Mouse (Mus musculus): ENCODE measurements at regions not wholly inside any gene's neighbourhood (a gene's known extent, or its start where the extent isn't known, plus 50 kb on each side); places are given as distances from the start of the nearest gene placed in this dataset.

GRCm38 (mm10) chr11:3594574-3594973 is 54.2 kb upstream of the Smtn start:
- TF ChIP-seq CTCF (conservative IDR thresholded peaks at IDR 0.05 in 1 of 2, IDR thresholded peaks at IDR 0.05 in 1 of 2; ENCODE audit: low read depth in 2 of 2, low read length in 2 of 2) (peak; percentile 26 to 60; a peak in 3 of 4 replicates), CHD2 (IDR thresholded peaks at IDR 0.05; ENCODE audit: low read length) (no peak), PAX5 (IDR thresholded peaks at IDR 0.05; ENCODE audit: low read length) (no peak), POLR2AphosphoS2 (IDR thresholded peaks at IDR 0.05; ENCODE audit: low read depth, low read length) (no peak), MAFK (IDR thresholded peaks at IDR 0.05; ENCODE audit: insufficient replicate concordance, low read length) (no peak), POLR2A (IDR thresholded peaks at IDR 0.05; ENCODE audit: low read depth, low read length) (no peak), RAD21 (IDR thresholded peaks at IDR 0.05; ENCODE audit: low read depth, low read length) (peak; percentile 46), TCF12 (IDR thresholded peaks at IDR 0.05; ENCODE audit: low read depth, low read length) (no peak), E2F4 (IDR thresholded peaks at IDR 0.05; ENCODE audit: insufficient replicate concordance, low read depth, low read length) (no peak), ZC3H11A (IDR thresholded peaks at IDR 0.05; ENCODE audit: low read depth, low read length) (no peak), MYC (IDR thresholded peaks at IDR 0.05; ENCODE audit: low read depth, low read length) (no peak), BHLHE40 (IDR thresholded peaks at IDR 0.05; ENCODE audit: low read depth, low read length) (no peak), GABPA (IDR thresholded peaks at IDR 0.05; ENCODE audit: insufficient replicate concordance, low read depth, low read length) (no peak), MXI1 (IDR thresholded peaks at IDR 0.05; ENCODE audit: low read depth, low read length) (no peak)

Measured in CH12.LX (cell line).